Mouse (Mus musculus) ES-Bruce4 (cell line): ENCODE results near the gene Pram1. TPM values are rescaled to one million over a fixed set of nuclear protein-coding genes. Genes with fewer than 3 reads are reported as not detected.

Experiments
- H3K27ac ChIP-seq: 2 replicates; pipeline ENCODE4 v1.5.1; 2012; ENCODE audit warnings: low read length, inconsistent platforms; ENCODE audit not compliant: insufficient read depth
- H3K27me3 ChIP-seq: 2 replicates; pipeline ENCODE4 v1.6.1; 2012; ENCODE audit warnings: mild to moderate bottlenecking, low read length, inconsistent platforms; ENCODE audit not compliant: control insufficient read depth, poor library complexity, insufficient read depth, severe bottlenecking
- H3K36me3 ChIP-seq: 2 replicates; pipeline ENCODE4 v1.6.1; 2012; ENCODE audit warnings: inconsistent platforms, mild to moderate bottlenecking, low read length, moderate library complexity; ENCODE audit not compliant: control insufficient read depth, poor library complexity, insufficient read depth, severe bottlenecking
- H3K4me1 ChIP-seq: one replicate; pipeline ENCODE4 v1.8.1; 2011; ENCODE audit warnings: low read length; ENCODE audit not compliant: control insufficient read depth, insufficient read depth
- H3K4me3 ChIP-seq: 2 replicates; pipeline ENCODE4 v1.5.1; 2011; ENCODE audit warnings: low read depth, mild to moderate bottlenecking, low read length
- H3K9ac ChIP-seq: 2 replicates; pipeline ENCODE4 v1.6.1; 2012; ENCODE audit warnings: low read depth, mild to moderate bottlenecking, inconsistent platforms; ENCODE audit not compliant: poor library complexity, severe bottlenecking
- H3K9me3 ChIP-seq: replicated peaks from 2 replicates; pipeline ENCODE4 v1.6.1; 2012; ENCODE audit warnings: mild to moderate bottlenecking, low read length, inconsistent platforms; ENCODE audit not compliant: control insufficient read depth, poor library complexity, insufficient read depth, severe bottlenecking
- CTCF ChIP-seq: IDR thresholded peaks from one replicate; pipeline ENCODE4 v1.8.1; 2011; ENCODE audit warnings: low read depth, low read length
- EP300 ChIP-seq: IDR thresholded peaks from 2 replicates; pipeline ENCODE4 v1.6.1; 2011; ENCODE audit warnings: low read depth, low read length; ENCODE audit not compliant: insufficient read depth
- POLR2A ChIP-seq: IDR thresholded peaks from one replicate; pipeline ENCODE4 v1.8.1; 2011; ENCODE audit warnings: low read length; ENCODE audit not compliant: insufficient read depth
- polyA plus RNA-seq: library from polyadenylated mRNA; stranded (reverse); fragments of >200 nt; gene quantifications from 2 replicates; pipeline ENCODE4 v1.2.4, GENCODE M21; 2011; ENCODE audit warnings: low read depth; ENCODE audit not compliant: missing spikeins, insufficient read depth, insufficient read length

Gene Pram1
- polyA plus RNA-seq, 1 experiment = not detected

DNA sequence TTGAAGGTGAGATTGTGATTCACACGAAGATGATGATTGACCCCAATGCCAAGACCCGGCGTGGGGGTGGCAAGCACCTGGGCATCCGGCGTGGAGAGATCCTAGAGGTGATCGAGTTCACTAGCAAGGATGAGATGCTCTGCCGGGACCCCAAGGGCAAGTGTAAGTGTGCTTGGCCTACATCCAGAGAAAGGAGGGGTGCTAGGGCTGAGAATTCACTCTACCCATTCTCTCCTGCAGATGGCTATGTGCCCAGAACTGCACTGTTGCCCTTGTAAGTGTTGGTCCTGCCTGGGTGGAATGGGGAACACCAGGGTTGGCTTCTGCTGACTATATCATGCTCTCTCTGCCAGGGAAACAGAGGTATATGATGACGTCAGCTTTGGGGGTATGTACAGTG, 7.2 kb downstream of the Pram1 start:
- H3K4me1 ChIP-seq = no peaks in the 10 kb centered on the region
- H3K36me3 ChIP-seq = peaks cover 40% of the 10 kb centered on the region
- no peaks in the 10 kb centered on the region for H3K27me3 ChIP-seq
- H3K4me3 ChIP-seq = no peak overlapping the region
- H3K27ac ChIP-seq = no peak overlapping the region
- no peaks in the 10 kb centered on the region for H3K9me3 ChIP-seq
- TF ChIP-seq EP300 (no peak), CTCF (no peak), POLR2A (no peak)
- H3K9ac ChIP-seq = no peak overlapping the region

DNA sequence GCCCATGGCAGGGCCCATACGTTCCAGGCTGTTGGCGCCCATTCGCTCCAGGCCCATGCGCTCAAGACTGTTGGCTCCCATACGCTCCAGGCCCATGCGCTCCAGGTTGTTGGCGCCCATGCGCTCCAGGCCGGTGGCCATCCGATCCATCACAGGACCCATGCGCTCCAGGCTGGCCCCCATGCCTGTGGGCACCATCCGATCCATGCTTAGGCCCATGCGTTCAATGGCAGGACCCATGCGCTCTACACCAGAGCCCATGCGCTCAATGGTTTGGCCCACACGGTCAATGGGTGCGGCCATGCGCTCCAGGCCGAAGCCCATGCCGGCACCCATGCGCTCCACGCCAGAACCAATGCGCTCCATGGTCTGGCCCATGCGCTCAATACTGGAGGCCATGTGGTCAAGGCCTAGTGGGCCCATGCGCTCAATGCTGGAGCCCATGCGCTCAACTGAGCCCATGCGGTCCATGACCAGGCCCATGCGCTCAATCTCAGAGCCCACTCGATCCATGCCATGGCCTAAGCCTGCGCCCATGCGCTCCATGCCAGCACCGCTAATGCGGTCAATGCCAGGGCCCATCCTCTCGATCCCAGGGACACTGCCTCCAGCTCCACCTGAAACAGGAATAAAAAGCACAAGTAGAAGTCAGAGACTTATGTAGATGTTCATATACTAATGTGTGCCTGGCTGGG, 12.1 kb downstream of the Pram1 start:
- H3K4me3 ChIP-seq = peak overlapping the region; percentile 5
- H3K27ac ChIP-seq = no peak overlapping the region
- H3K9me3 ChIP-seq = no peaks in the 10 kb centered on the region
- no peak for TF ChIP-seq EP300
- TF ChIP-seq POLR2A = no peak
- TF ChIP-seq CTCF = no peak
- no peaks in the 10 kb centered on the region for H3K27me3 ChIP-seq
- H3K9ac ChIP-seq = no peak overlapping the region
- H3K36me3 ChIP-seq = peaks cover 71% of the 10 kb centered on the region
- H3K4me1 ChIP-seq = no peaks in the 10 kb centered on the region

DNA sequence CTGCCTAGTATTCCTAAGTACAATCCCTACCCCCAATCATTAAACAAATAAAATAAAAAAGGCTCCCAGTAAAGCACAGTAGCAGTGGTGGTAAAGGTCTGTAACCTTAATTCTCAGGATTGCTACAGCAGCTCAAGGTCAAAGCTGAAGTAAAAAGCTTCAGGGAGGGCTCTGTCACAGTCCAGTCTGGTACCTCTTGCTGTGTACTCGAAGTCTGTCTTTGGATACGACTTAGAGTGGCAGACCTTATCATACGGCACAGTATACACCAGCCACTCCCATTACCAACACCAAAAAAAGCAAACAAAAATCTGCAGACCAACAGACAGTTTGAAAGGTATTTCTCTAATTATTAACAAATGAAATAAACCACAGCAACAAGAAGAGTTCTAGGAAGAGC, 29.0 kb downstream of the Pram1 start:
- Histone ChIP-seq H3K4me1 (no peaks in the 10 kb centered on the region), H3K36me3 (peaks cover 51% of the 10 kb centered on the region), H3K4me3 (no peak overlapping the region), H3K9ac (no peak overlapping the region), H3K9me3 (no peaks in the 10 kb centered on the region), H3K27ac (no peak overlapping the region), H3K27me3 (no peaks in the 10 kb centered on the region)
- TF ChIP-seq CTCF (no peak), EP300 (no peak)

DNA sequence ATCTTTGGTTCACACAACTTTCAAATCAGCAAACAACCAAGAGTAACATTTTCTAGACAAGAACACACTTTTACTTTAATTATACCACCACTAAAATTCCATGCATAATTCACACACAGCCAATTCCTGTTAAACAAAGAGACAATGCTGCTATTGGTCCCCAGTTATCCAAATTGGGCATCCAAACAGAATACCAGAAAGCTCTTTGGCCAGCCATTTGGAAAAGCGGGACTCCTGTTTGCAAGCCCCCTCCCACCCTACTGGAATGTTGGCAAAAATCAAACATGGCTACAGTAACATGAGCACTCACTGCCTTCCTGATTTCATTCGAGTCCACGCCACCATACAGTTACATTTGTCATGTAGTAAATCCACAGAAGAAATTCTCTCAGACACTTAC, 31.8 kb downstream of the Pram1 start:
- TF ChIP-seq POLR2A (no peak), CTCF (no peak), EP300 (no peak)
- Histone ChIP-seq H3K4me3 (no peak overlapping the region), H3K36me3 (peaks cover 30% of the 10 kb centered on the region), H3K9me3 (no peaks in the 10 kb centered on the region), H3K9ac (no peak overlapping the region), H3K27me3 (no peaks in the 10 kb centered on the region), H3K4me1 (no peaks in the 10 kb centered on the region), H3K27ac (no peak overlapping the region)

DNA sequence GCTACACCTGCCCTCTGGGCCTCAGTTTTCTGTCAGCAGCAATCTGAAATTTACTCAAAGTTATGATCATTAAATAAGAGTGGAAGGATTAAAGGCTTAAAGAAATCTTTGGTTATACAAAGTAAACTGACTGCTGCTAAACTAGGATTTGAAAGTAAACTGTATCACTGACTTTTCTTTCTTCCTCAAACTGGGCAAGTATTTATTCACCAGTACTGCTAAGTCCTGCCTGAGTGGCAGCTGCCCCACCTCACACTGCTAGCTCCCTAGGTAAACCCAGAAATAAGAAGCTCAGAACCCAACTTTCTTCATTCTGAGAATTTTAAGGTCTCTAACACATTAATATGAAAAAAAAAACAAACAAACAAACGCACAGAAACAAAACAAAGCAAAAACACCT, 36.0 kb downstream of the Pram1 start:
- no peaks in the 10 kb centered on the region for H3K9me3 ChIP-seq
- TF ChIP-seq CTCF = no peak
- no peak for TF ChIP-seq POLR2A
- TF ChIP-seq EP300 = no peak
- H3K27me3 ChIP-seq = no peaks in the 10 kb centered on the region
- no peak overlapping the region for H3K9ac ChIP-seq
- H3K27ac ChIP-seq = no peak overlapping the region
- no peaks in the 10 kb centered on the region for H3K4me1 ChIP-seq
- no peak overlapping the region for H3K4me3 ChIP-seq
- peaks cover 26% of the 10 kb centered on the region for H3K36me3 ChIP-seq

DNA sequence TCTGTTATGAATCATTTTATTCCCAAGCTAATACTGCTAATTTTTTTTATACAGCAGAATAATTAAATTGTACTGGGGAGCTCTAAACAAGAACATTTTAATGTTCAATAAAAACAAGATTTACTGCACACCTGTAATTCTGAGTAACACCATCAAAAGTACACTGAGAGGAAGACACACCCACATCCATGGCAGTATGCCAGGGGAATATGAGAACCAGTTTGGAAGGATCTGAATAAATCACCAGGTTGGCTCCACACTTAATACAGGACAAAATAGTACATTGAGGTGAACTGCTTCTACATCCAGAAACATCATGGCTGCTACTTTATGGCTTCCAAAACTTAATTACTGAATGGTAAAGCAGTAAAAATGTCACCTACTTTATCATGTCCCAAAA, 37.6 kb downstream of the Pram1 start:
- Histone ChIP-seq H3K9ac (no peak overlapping the region), H3K27me3 (no peaks in the 10 kb centered on the region), H3K27ac (no peak overlapping the region), H3K36me3 (peaks cover 27% of the 10 kb centered on the region), H3K4me1 (no peaks in the 10 kb centered on the region), H3K4me3 (no peak overlapping the region), H3K9me3 (no peaks in the 10 kb centered on the region)
- TF ChIP-seq EP300 (no peak), POLR2A (no peak), CTCF (no peak)
